Mouse (Mus musculus) MEL (cell line): ENCODE data around the gene Tnni1. TPM values are rescaled to one million over a fixed set of nuclear protein-coding genes. Genes with fewer than 3 reads are reported as not detected.

Experiments used
- DNase-seq: peaks from one replicate; pipeline ENCODE4 v3.0.0; 2011; ENCODE audit warnings: low read depth, low spot score
- H3K27ac ChIP-seq: 2 replicates; pipeline ENCODE4 v1.5.1; 2012; ENCODE audit warnings: low read depth, mild to moderate bottlenecking, control low read depth, low read length, moderate library complexity; ENCODE audit not compliant: control insufficient read depth
- H3K27me3 ChIP-seq, 2 experiments: fragments of 150-350 bp in 1 of 2; sonication (generic) in 1 of 2; 2 replicates each; pipeline ENCODE4 v1.6.1; 2012; ENCODE audit warnings: low read length in 2 of 2, mild to moderate bottlenecking in 2 of 2, improper control_type of control experiment in 1 of 2, moderate library complexity in 1 of 2; ENCODE audit not compliant: insufficient read depth in 2 of 2, control insufficient read depth in 1 of 2
- H3K36me3 ChIP-seq, 2 experiments: 2 replicates each; pipeline ENCODE4 v1.6.1; 2012 to 2014; ENCODE audit warnings: low read length in 2 of 2, improper control_type of control experiment in 1 of 2, inconsistent platforms in 1 of 2, mild to moderate bottlenecking in 1 of 2; ENCODE audit not compliant: insufficient read depth in 2 of 2, control insufficient read depth in 1 of 2
- H3K4me1 ChIP-seq, 2 experiments: fragments of 150-350 bp in 1 of 2; sonication (generic) in 1 of 2; 2 replicates each; pipeline ENCODE4 v1.6.1; 2012; ENCODE audit warnings: low read length in 2 of 2, improper control_type of control experiment in 1 of 2, mild to moderate bottlenecking in 1 of 2; ENCODE audit not compliant: insufficient read depth in 2 of 2, control insufficient read depth in 1 of 2
- H3K4me3 ChIP-seq, 2 experiments: fragments of 150-350 bp in 1 of 2; sonication (generic) in 1 of 2; 2 replicates each; pipeline ENCODE4 v1.5.1; 2012; ENCODE audit warnings: low read depth in 2 of 2, low read length in 2 of 2, mild to moderate bottlenecking in 2 of 2, moderate library complexity in 2 of 2, control low read depth in 1 of 2, improper control_type of control experiment in 1 of 2; ENCODE audit not compliant: control insufficient read depth in 1 of 2, insufficient read depth in 1 of 2
- H3K79me2 ChIP-seq: 2 replicates; pipeline ENCODE4 v1.6.1; 2012; ENCODE audit warnings: mild to moderate bottlenecking, low read length, moderate library complexity; ENCODE audit not compliant: control insufficient read depth, poor library complexity, insufficient read depth
- H3K9ac ChIP-seq: 2 replicates; pipeline ENCODE4 v1.6.1; 2012; ENCODE audit warnings: low read depth, mild to moderate bottlenecking, control low read depth, low read length, moderate library complexity; ENCODE audit not compliant: control insufficient read depth, poor library complexity, severe bottlenecking
- H3K9me3 ChIP-seq: fragments of 150-350 bp; sonication (generic); replicated peaks from 2 replicates; pipeline ENCODE4 v1.6.1; 2012; ENCODE audit warnings: mild to moderate bottlenecking, low read length, improper control_type of control experiment, moderate library complexity; ENCODE audit not compliant: insufficient read depth
- E2F4 ChIP-seq: IDR thresholded peaks from 2 replicates; pipeline ENCODE4 v1.6.1; 2011; ENCODE audit warnings: low read depth, low read length, improper control_type of control experiment, borderline replicate concordance
- ETS1 ChIP-seq: IDR thresholded peaks from 2 replicates; pipeline ENCODE4 v1.6.1; 2012; ENCODE audit warnings: low read depth, mild to moderate bottlenecking, inconsistent platforms, low read length, improper control_type of control experiment, moderate library complexity
- KAT2A ChIP-seq: conservative IDR thresholded peaks from 2 replicates; pipeline ENCODE4 v1.6.1; 2012; ENCODE audit warnings: low read depth, low read length, improper control_type of control experiment, inconsistent platforms
- MAFK ChIP-seq: IDR thresholded peaks from 2 replicates; pipeline ENCODE4 v1.6.1; 2011; ENCODE audit warnings: low read depth, mild to moderate bottlenecking, low read length, improper control_type of control experiment, borderline replicate concordance
- MEF2A ChIP-seq: IDR thresholded peaks from 2 replicates; pipeline ENCODE4 v1.6.1; 2014; ENCODE audit warnings: low read depth, mild to moderate bottlenecking, inconsistent platforms, low read length, improper control_type of control experiment; ENCODE audit not compliant: poor library complexity, insufficient replicate concordance, severe bottlenecking; ENCODE audit errors: extremely low read depth
- MYB ChIP-seq: IDR thresholded peaks from 2 replicates; pipeline ENCODE4 v1.6.1; 2011; ENCODE audit warnings: mild to moderate bottlenecking, low read depth, low read length, improper control_type of control experiment
- NELFE ChIP-seq: IDR thresholded peaks from 2 replicates; pipeline ENCODE4 v1.6.1; 2011; ENCODE audit warnings: low read depth, low read length, improper control_type of control experiment
- NRF1 ChIP-seq: IDR thresholded peaks from 2 replicates; pipeline ENCODE4 v1.6.1; 2014; ENCODE audit warnings: low read depth, mild to moderate bottlenecking, inconsistent platforms, low read length, improper control_type of control experiment, moderate library complexity; ENCODE audit not compliant: poor library complexity, insufficient read depth, severe bottlenecking
- POLR2AphosphoS5 ChIP-seq: IDR thresholded peaks from 2 replicates; pipeline ENCODE4 v1.6.1; 2012; ENCODE audit warnings: low read depth, borderline replicate concordance, mild to moderate bottlenecking, inconsistent platforms, low read length, moderate library complexity, mixed read lengths
- RAD21 ChIP-seq: IDR thresholded peaks from 2 replicates; pipeline ENCODE4 v1.6.1; 2011; ENCODE audit warnings: mild to moderate bottlenecking, low read depth, low read length, improper control_type of control experiment
- RCOR1 ChIP-seq: IDR thresholded peaks from 2 replicates; pipeline ENCODE4 v1.6.1; 2012; ENCODE audit warnings: low read depth, mild to moderate bottlenecking, inconsistent platforms, low read length, improper control_type of control experiment
- SMC3 ChIP-seq: IDR thresholded peaks from 2 replicates; pipeline ENCODE4 v1.6.1; 2011; ENCODE audit warnings: low read depth, low read length, improper control_type of control experiment
- TBP ChIP-seq: IDR thresholded peaks from 2 replicates; pipeline ENCODE4 v1.8.0; 2011; ENCODE audit warnings: low read depth, low read length, improper control_type of control experiment
- TCF12 ChIP-seq: IDR thresholded peaks from 2 replicates; pipeline ENCODE4 v1.6.1; 2014; ENCODE audit warnings: low read depth, mild to moderate bottlenecking, inconsistent platforms, low read length, improper control_type of control experiment, moderate library complexity
- ZKSCAN1 ChIP-seq: IDR thresholded peaks from 2 replicates; pipeline ENCODE4 v1.6.1; 2012; ENCODE audit warnings: low read depth, mild to moderate bottlenecking, inconsistent platforms, low read length, improper control_type of control experiment, moderate library complexity
- ZMIZ1 ChIP-seq: IDR thresholded peaks from 2 replicates; pipeline ENCODE4 v1.6.1; 2012; ENCODE audit warnings: low read depth, mild to moderate bottlenecking, inconsistent platforms, low read length, improper control_type of control experiment, moderate library complexity
- polyA plus RNA-seq, 2 experiments: library from polyadenylated mRNA; stranded (reverse) in 1 of 2; unstranded in 1 of 2; fragments of >175 nt in 1 of 2; fragments of >200 nt in 1 of 2; gene quantifications; 2 replicates each; pipeline versions ENCODE4 v1.2.1 to v1.2.4; 2012; ENCODE audit warnings: low replicate concordance in 2 of 2, low read depth in 1 of 2; ENCODE audit not compliant: insufficient read length in 2 of 2, insufficient read depth in 1 of 2, missing spikeins in 1 of 2
- total RNA-seq: library from RNA; depleted of rRNA; stranded (reverse); fragments of 300-350 nt; gene quantifications from 2 replicates; pipeline ENCODE4 v1.2.3, GENCODE M21; 2012

Gene Tnni1
- total and polyA plus RNA-seq, 3 experiments, result 0.15 TPM; not detected in 2

- TF ChIP-seq NRF1 (peak; percentile 68), KAT2A (no peak), RCOR1 (no peak), ETS1 (0 out of 2 replicates have a peak, but pooled peaks have one; percentile 6), E2F4 (no peak), MAFK (no peak), MYB (no peak), ZKSCAN1 (no peak), POLR2AphosphoS5 (no peak), SMC3 (no peak)
Measured at GRCm38 (mm10) chr1:135765645-135766591, 13.3 kb upstream of the Tnni1 start, which contains the start of gene Phlda3 (continued).

GRCm38 (mm10) chr1:135766592-135767306 lies 12.5 kb upstream of the Tnni1 start:
- no peaks in the 10 kb centered on the region; a peak in 2 of 4 replicates for H3K27me3 ChIP-seq
- peaks cover 10 to 30% of the 10 kb centered on the region in 2 experiments for H3K4me1 ChIP-seq
- H3K9me3 ChIP-seq, result no peaks in the 10 kb centered on the region
- peak; percentile 17 for DNase-seq
- H3K4me3 ChIP-seq, result peak overlapping the region; percentile 71 to 97
- no peak for TF ChIP-seq NELFE
- no peak for TF ChIP-seq RAD21
- TF ChIP-seq ZKSCAN1, result no peak
- no peak for TF ChIP-seq MEF2A
- 0 out of 2 replicates have a peak, but pooled peaks have one; percentile 13 for TF ChIP-seq TBP
- TF ChIP-seq ZMIZ1, result no peak
- TF ChIP-seq TCF12, result no peak
- peaks cover 0 to 18% of the 10 kb centered on the region in 2 experiments; a peak in 2 of 4 replicates for H3K36me3 ChIP-seq
- peak overlapping the region; percentile 82 for H3K9ac ChIP-seq
- H3K79me2 ChIP-seq, result peaks cover 8% of the 10 kb centered on the region
- H3K27ac ChIP-seq, result no peak overlapping the region
